Mouse (Mus musculus) heart, adult 10 weeks (tissue): Measurements from ENCODE around the gene Olfr1428. TPM values are rescaled to one million over a fixed set of nuclear protein-coding genes. Genes with fewer than 3 reads are reported as not detected.

Experiments
- polyA plus RNA-seq: library from polyadenylated mRNA; stranded (reverse); fragments of 350-450 nt; fragmentation: Illumina TruSeq; extraction: RNeasy Lipid Tissue Mini Kit (QIAGEN cat#74804); gene quantifications from one replicate; pipeline ENCODE4 v1.2.3, GENCODE M21; 2014; ENCODE audit warnings: low read depth, low replicate concordance

Gene Olfr1428
- polyA plus RNA-seq: not detected

DNA sequence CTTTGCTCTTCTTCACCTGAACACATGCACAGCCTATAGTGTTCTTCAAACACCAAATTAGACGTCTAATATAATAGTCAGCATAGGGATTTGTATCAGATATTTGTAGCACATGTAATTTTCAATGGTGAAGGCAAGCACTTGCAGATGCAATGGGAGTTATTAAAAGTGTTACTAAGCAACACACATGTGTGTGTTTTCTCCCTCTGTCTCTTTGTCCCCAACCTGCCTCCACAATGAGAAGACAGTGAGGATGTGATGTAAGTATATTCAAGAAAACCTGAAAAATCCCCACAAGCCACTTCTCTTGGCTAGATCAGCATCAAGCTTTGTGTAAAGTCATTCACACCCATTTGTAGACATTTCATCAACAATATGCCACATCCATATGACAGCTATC lies at the start of gene Olfr1428:
TSS of gene Olfr1428 (minus strand) at position 101 of the 400 bp plus-strand sequence.

DNA sequence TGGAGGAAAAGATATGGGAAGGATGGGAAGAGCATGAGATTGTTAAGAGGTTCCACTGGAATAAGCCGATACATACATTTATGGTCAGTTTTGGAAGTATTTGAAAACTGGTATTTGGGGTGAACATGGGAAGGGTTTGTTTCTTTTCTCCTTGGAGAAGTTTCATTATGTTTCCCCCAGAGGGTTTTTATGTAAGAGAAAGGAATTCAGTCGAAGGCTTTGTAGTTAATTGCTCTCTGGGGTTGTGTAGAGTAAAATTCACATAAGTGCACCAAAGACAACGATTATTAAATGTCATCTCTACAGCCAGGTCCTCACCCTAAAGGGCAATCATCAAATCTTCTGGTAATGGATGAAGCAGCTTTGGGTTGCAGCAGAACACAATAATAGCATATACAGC lies 7.4 kb upstream of the Olfr1428 start, which contains the start of gene Olfr76:
TSS of gene Olfr76 (minus strand) at position 101 of the 400 bp plus-strand sequence.

DNA sequence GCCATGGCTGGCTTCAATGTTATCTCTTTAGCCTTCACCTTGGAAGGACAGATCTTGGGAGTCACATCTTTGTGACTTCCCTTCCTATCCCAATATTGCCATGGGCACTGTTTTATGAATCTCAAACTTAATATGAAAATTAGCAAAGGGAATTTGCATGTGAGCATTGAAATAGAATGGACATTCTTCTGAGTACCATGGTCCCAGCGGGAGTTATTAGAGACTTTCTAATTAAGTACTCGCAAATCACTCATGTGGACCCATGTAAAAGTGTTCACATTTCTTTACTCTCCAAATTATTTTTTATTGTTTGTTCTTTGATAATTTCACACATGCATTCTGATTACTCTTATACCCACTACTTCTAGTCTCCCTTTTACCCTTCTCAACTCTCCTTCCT lies 12.5 kb downstream of the Olfr1428 start, which contains the start of gene Olfr1427:
TSS of gene Olfr1427 (minus strand) at position 101 of the 400 bp plus-strand sequence.

DNA sequence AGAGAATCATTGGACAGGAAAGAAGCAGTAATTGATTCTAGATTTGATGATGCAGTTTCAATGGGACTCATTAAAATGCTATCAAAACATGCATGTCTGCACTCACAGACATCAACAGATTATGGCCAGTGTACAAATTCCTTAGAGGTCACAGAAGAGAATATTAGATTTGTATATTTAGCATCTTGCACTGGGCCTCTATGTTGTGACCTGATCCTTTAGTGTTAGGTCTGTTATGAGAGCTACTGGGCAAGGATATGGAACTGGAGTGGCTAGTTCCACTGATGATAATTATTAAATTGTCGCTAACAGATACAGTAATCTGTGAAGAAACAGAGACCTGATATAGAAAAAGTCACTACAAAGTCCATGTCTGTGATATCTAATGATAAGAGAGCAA lies 23.8 kb downstream of the Olfr1428 start, which contains the start of gene Olfr1426:
TSS of gene Olfr1426 (minus strand) at position 101 of the 400 bp plus-strand sequence.

DNA sequence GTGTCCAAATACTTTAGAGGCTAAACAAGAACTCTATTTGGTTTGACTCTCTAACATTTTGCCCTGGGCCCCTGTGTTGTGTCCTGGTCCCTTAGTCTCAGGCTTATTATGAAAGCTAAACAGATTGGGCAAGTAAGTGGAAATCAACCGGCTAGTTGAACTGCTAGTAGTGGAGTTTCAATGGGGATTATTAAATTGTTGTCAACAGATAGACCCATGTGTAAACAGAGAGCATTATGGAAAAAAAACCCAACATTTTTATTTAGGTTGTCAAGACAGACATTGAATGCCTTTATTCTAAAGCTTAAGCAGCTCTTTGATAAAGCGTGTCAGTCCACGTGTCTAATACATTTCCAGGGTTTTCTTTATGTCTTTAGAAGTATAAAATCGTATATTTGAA lies 38.1 kb downstream of the Olfr1428 start, which contains the start of gene Olfr1425:
TSS of gene Olfr1425 (minus strand) at position 101 of the 400 bp plus-strand sequence.

DNA sequence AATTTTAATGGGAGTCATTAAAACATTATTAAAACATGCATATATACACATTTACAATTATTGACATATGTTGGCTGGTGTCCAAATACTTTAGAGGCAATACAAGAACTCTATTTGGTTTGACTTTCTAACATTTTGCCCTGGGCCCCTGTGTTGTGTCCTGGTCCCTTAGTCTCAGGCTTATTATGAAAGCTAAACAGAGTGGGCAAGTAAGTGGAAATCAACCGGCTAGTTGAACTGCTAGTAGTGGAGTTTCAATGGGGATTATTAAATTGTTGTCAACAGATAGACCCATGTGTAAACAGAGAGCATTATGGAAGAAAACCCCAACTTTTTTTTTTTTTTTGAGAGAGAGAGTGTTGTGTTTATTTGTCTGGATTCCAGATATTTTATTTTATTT lies 53.1 kb downstream of the Olfr1428 start, which contains the start of gene Olfr1424:
TSS of gene Olfr1424 (minus strand) at position 101 of the 400 bp plus-strand sequence.

Other genes starting within 250 kb of the Olfr1428 start
- not detected for gene Olfr1419, start 240.8 kb downstream of the Olfr1428 start, polyA plus RNA-seq
- not detected for gene Olfr1420, start 229.3 kb downstream of the Olfr1428 start, polyA plus RNA-seq
- gene Patl1, start 203.5 kb downstream of the Olfr1428 start, polyA plus RNA-seq: 24.4 TPM
- 73.1 TPM for gene Osbp, start 150.0 kb downstream of the Olfr1428 start, polyA plus RNA-seq
- gene Olfr1423, start 74.6 kb downstream of the Olfr1428 start, polyA plus RNA-seq: not detected
- not detected for gene Olfr1424, start 53.2 kb downstream of the Olfr1428 start, polyA plus RNA-seq
- gene Olfr1425, start 38.2 kb downstream of the Olfr1428 start, polyA plus RNA-seq: not detected
- not detected for gene Olfr1426, start 23.9 kb downstream of the Olfr1428 start, polyA plus RNA-seq
- gene Olfr1427, start 12.6 kb downstream of the Olfr1428 start, polyA plus RNA-seq: not detected
- gene Olfr76, start 7.3 kb upstream of the Olfr1428 start, polyA plus RNA-seq: not detected
- not detected for gene Olfr1555-ps1, start 54.2 kb upstream of the Olfr1428 start, polyA plus RNA-seq
- not detected for gene Olfr1431, start 84.7 kb upstream of the Olfr1428 start, polyA plus RNA-seq
- not detected for gene Olfr1432, start 116.7 kb upstream of the Olfr1428 start, polyA plus RNA-seq
- not detected for gene Olfr262, start 125.8 kb upstream of the Olfr1428 start, polyA plus RNA-seq
- gene Olfr235, start 145.1 kb upstream of the Olfr1428 start, polyA plus RNA-seq: not detected
- gene Olfr1434, start 164.0 kb upstream of the Olfr1428 start, polyA plus RNA-seq: not detected
- not detected for gene Olfr1436, start 183.2 kb upstream of the Olfr1428 start, polyA plus RNA-seq
- not detected for gene Olfr1437, start 209.2 kb upstream of the Olfr1428 start, polyA plus RNA-seq
- gene Olfr1438-ps1, start 220.0 kb upstream of the Olfr1428 start, polyA plus RNA-seq: not detected